Mouse (Mus musculus) left cerebral cortex, postnatal 25 days (tissue): ENCODE results near the gene Gys2. TPM values are rescaled to one million over a fixed set of nuclear protein-coding genes. Genes with fewer than 3 reads are reported as not detected.

Source experiments
- DNase-seq, 2 experiments: peaks; one replicate each; pipeline ENCODE4 v3.0.0; 2022; ENCODE audit warnings: low spot score in 2 of 2, mixed read lengths in 1 of 2
- intact Hi-C: fragments of 180-260 bp; cut with DNase I; formaldehyde crosslinking; loops from one replicate; pipeline ENCODE4 v1.15.1; 2025
- total RNA-seq, 2 experiments: library from RNA; stranded (reverse); gene quantifications; 2 replicates each; pipeline ENCODE4 v1.2.3; 2021

Gys2 gene
- total RNA-seq, 2 experiments from 2014 or later = not detected

DNA sequence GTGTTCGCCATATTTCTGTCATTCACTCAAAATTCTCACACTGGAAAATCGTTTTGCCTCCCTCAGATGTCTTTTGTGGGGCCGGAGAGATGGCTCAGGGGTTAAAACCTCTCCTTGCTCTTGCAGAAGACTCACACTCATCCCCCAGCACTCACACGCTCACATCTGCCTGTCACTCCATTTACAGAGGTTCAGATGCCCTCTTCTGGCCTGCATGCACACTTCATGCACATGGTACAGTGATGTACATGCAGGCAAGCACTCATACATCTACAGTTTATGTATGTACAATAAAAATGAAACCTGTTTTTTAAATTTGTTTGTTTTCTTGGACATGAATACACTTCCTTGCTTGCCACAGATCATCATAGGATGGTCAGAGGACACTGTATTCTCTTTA, 3.3 kb downstream of the Gys2 start:
- DNase-seq = no peak
- intact Hi-C loops = no loop called here

DNA sequence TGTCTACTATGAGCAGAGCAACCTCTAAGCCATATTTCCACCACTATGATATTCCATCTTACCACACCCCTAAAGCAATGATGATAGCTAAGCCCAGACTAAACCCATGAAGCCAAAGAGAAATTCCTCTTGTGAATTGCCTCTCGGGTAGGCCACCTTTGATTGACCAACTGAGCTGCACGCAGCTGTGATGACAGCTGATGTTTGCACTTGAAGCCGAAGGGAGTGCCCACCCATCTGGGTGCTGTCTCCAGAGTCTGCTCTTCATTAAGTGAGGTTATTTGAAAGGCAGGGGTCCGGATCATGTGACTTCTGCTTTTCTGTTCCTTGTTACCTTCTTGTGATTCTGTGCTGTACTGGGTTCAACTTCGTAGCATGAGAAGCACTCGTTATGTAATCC, 10.7 kb downstream of the Gys2 start:
- no peak for DNase-seq
- intact Hi-C loops = no loop called here

DNA sequence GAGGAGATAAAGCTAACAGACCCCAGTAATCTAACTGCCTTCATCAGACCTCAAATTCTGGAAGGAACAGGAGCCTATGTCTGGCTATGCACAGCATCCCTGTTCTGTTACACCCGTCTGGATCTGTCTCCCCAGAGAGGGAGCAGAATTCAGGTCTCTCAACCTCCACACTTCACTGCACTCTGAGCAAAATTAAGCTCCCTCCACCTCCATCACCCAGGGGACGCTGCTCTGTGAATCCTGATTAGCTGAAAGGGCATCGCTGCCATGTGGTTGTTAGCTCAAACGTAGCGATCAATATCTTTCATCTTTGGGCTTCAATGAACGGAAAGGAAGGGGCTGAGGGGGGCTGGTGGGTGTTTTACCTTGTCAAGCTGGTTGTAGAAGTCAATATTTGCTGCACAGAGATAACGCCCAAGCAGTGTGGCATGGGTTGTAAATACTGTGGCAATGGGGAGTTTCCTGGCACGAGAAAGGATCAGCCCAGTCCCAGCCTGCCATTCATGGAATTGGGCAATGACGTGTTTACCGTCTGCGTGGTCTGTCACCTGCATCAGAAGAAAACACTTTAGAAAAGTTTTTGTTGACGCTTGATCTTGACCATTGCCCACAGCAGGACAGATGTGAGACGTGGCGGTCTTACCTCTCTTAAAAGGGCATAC, 13.8 kb downstream of the Gys2 start:
- no peak for DNase-seq
- intact Hi-C loops = no loop called here

DNA sequence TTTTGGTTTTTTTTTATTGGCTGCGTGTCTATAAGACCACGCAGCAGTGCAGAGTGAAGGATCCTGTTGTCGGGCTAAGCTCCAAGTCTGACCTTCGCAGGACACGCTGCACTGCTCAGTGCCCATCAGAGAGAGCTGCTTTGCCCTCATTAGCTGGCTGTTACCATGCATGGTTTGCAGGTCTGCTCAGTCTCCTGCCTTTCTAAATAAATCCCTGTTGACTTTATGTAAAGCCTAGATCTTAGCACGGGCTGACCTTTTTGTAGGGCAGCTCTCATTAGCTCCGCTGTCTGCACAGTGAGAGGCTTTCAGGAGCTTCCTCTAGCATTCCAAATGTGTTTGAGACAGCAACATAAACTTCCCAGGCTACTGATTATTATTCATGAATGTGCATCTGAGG, 14.9 kb downstream of the Gys2 start:
- intact Hi-C loops = no loop called here

DNA sequence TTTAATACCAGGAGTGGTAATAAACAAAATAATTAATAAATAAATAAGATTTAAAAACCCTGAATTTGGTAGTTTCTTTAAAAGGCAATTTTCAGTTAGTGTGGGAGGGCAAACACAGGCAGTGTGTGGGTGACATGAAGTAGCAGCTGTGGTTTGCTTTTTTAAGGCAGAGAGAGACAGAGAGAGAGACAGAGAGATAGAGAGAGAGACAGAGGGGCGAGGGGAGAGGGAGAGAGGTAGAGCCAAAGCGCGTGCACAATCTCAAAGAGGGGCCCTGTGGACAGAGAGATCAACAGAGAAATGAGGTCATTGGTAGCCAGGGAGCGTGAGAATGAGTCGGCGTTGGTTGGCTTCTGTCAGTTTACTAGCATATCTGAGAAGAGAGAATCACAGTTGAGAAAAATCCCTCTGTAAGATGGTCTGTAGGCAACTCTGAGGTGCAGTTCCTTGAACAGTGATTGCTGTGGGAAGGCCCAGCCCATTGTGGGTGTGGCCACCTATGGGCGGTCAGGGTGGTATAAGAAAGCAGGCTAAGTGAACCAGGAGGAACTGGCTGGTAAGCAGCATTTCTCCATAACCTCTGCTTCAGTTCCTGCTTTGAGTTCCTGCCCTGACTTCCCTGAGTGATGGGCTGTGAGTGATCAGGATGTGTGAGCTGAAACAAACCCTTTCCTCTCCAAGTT, 17.5 kb downstream of the Gys2 start:
- peak in 1 of 2 experiments; percentile 26 for DNase-seq
- intact Hi-C loops = no loop called here

More for the DNA sequence above, 14.9 kb downstream of the Gys2 start:
- DNase-seq = no peak

DNA sequence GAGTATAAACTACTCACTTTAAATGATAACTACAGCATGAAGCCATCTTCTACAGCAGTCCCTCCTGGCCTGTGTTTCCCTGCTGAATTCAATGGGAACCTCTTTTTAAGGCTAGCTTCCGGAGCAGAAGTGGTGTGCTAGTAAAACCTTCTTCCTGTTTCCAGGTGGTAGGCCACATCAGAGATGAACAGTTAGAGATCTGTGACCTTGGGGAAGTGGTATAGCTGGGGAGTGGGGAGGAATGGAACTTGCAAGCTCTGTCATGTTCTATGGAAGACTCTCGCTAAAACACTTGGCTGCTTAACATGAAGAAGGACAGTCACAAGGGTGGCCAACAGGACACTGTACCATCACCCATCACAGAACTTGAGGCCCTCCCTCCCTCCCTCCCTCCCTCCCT, 19.6 kb downstream of the Gys2 start:
- intact Hi-C loops = no loop called here
- DNase-seq = no peak

DNA sequence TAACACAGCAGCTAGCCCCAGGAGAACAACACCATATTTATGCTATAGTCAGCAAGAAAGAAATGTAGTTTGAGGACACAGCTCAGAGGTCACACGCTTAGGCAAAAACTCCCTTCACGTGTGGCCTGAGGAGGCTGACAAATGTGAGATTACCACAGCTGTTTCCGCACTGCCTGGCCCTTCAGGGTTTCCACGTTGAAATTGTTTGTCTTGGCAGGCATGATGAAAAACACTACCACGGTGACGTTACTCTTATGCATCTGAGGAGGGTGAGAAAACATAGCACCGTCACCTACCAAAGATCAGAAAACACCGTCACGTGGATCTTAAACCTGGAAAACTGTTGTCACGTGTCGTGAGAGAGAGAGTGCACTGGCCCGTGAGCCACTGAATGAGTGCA, 21.5 kb downstream of the Gys2 start:
- DNase-seq = no peak
- intact Hi-C loops = no loop called here

DNA sequence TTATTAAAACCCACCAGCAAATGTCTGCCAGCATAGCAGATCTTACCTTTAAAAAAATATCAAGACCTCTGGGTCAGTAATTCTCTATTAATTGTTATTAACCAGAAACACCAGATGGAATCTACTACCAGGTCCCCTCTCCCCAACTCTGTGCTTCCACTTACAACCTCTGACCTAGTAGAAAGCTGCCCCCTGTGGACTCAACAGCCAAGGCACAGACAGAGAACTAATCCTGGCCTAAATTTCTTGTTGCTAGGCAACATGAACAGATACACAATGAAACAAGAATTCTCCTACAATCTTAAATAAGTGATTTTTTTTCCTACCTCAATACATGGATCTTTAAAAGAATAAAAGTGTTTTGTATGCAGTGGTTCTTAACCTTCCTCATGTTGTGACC, 43.8 kb downstream of the Gys2 start:
- DNase-seq = no peak
- intact Hi-C loops = no loop called here

DNA sequence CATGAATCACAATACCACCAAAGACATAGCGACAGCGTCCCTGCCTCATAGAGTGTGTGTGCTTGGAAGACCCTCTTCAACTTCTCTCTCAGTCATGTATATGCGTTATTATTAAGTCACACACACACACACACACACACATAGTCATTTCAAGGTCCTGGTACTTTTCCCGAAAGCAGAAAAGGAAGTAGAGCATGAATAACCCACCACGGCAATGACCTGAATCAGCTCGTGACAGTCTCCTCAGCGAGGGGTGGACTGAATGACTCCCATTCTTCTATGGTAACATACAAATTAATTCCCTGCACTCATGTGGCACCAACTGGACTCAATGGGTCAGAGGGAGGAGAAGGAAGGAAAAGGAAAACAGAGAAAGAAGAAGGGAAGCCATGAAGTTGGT, 47.9 kb downstream of the Gys2 start:
- intact Hi-C loops = no loop called here
- DNase-seq = no peak

DNA sequence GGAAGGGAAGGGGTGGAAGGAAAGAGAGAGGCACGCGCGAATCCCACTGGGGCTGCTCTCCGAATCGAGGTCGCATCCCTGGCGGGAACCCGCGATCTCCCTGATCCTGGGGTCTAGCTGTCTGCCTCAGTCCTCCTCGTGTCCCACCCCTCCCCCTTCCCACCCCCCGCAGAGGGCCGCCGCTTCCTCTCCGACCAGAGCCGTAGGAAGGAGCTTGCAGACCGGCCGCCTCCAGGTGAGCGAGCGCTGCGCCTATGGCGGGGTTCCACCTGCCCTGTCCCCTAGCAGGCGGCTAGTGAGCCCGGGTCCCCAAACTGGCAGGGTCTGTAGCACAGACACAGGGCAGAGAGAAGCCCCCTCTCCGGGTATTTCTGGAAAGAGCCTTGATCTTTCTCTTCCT, 58.3 kb downstream of the Gys2 start:
- intact Hi-C loops = no loop called here
- DNase-seq = no peak

DNA sequence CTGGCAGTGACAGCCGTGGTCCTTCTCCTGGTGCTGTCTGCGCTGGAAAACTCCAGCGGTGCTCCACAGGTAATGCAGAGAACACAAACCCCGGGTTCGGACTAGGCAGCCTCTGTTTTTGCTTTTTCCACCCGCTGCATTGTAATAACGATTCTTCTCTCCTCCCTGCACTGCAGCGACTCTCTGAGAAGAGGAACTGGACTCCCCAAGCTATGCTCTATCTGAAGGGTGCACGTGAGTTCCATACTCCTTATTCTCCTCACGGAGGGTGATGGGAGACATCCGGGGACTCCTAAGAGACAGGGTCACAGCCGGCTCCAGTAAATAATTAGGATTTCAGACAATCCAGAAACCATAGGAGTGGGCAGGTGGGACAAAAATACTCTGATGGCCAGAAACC, 59.1 kb downstream of the Gys2 start:
- intact Hi-C loops = no loop called here
- no peak for DNase-seq

DNA sequence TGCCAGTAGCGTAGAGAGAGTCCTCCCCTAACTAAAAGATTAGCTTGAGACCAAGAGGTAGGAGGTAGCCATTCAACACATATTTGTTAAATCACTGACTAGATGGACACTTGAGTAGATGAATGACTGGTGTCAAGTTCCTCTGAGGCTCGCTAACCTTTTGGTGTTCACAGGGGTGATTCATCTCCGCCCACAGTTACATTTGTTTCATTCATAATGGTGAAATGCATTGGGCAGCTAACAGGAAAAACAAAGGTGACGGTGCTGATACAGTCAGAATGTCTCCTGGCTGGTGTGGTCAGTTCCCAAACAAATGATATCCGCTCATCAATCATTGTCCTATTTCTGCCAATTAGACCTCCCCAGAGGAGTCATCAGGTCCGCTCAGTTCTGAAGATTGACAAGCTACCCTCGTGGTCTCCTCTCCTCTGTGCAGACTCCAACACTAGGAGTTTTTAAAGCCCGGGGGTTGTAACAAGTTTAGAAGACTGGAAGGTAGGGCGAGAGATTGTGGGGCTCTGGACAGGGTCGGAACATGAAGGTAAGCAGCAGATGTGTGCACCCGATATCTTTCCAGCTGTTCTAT, 59.9 kb downstream of the Gys2 start, which contains the start of gene Spx:
TSS of gene Spx (plus strand) at position 536 of the 586 bp plus-strand sequence.
- intact Hi-C loops = no loop called here
- no peak for DNase-seq

DNA sequence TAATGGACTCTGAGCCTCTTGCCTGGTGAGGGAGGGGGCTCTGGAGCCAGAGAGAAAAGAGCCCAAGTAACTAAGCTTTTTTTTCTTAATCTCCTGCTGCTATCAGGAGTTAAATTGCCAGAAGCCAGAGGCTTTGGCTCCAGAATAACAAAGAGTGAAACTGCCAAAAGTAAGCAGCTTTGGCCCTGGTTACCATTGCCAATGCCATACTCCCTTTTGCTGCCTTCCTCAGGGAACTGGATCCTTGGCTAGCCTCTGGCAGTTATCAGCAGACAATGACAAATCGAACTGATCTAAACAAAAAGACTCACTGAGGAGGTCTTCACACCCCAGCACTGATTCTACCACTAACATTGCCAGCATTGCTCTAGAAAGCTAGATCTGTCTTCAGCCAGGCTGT, 61.8 kb downstream of the Gys2 start:
- intact Hi-C loops = no loop called here
- no peak for DNase-seq

DNA sequence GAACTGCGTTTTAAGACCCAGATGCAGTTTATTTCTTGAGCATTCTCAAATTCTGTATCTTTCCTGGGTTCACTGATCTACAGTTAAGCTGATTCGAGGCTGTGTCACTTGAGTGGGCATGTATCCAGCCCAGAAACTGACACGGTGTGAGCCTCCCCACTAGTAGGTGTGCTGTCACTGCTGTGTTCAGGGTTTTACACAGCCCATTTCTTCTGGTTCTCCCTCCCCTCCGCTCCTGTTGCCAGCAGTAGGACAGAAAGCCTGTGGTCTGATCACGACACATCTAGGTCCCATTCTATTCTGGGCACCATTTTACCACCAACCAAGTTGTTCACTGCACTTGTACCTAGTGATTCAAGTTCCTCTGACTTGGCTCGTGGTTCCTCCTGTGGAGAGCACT, 77.2 kb downstream of the Gys2 start:
- intact Hi-C loops = no loop called here
- peak in 1 of 2 experiments; percentile 17 for DNase-seq

DNA sequence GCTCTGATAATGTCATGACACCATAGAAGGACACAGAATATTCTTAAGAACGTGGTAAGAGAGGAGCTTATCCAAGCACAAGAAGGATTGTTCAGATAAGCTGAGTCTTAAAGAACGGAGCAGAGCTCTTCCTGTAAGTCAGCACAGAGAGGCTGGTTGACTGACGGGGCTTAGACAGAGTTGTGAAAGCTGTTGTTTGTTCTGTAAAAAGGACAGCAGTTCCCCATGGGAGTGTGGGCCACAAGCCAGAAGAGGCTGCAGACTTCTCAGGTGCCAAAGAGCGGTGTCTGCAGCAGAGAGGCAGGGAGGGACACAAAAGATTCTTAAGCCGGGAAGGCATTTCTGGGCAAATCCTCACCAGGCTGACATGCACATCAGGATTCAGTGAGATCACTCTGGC, 78.2 kb downstream of the Gys2 start:
- intact Hi-C loops = no loop called here
- DNase-seq = peak; percentile 18 to 35

DNA sequence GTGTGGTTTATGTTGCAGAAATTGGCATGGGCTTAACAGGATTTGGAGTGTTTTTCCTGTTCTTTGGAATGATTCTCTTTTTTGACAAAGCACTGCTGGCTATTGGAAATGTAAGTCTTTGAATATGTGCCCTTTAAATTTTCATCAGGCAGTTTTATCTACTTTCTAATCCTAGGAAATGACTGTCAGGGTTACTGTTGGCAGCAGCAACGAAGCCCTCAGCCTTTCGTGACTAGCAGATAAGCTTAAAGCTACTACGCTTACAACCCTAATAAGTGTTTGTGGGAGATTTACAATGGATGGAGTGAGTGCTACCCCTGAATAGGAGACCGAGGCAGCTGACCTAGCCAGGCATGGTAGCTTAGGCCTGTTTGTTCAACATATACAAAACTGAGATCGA, 80.6 kb downstream of the Gys2 start:
- DNase-seq = no peak
- intact Hi-C loops = no loop called here

DNA sequence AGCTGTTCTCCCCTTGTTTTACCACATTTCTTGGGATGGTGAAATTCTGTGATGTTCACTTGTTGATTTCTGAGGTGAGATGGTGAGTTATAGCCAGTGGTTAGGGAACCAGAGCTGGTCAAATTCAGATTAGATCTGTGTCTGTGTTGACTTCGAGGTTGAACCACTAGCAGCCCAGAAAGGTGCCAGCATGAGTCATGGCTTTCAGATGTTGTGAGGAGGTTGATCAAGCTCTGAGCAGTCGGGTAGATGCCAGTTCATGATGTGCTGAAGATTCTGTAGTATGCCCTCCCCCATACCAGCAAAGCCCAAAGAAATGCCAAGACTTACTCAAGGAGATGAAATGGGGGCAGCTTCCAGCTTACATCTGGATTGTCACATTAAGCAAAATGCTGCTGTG, 83.8 kb downstream of the Gys2 start:
- DNase-seq = peak in 1 of 2 experiments; percentile 42
- intact Hi-C loops = no loop called here

DNA sequence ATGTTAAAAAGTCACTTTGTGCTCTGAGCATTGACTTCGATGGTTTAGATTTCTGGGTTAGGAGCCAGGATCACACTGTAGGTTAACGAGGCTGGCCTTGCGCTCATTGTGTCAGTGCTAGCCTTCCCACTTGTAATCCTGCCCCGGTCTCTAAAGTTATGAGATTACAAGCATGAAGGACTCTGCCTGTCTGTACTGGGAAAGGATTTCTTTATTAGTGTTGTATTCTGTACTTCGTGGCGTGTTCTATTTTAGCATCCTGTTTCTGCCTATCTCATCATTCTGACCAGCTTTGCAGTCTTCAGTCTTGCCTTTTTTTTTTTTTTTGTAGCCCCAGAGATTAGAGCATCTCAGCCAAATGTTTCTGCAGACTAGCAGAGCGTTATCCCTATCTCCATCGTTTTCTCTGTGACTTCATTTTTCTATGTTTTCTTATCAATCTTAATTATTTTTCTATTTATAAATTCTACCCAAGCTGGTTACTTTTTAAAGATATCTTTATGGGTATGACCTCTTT, 85.1 kb downstream of the Gys2 start:
- intact Hi-C loops = loop anchor here (2.0 kb wide), 2 partner anchors 43 to 119 kb away; partner anchors contain the start of genes Ldhb and Pyroxd1
- no peak for DNase-seq

DNA sequence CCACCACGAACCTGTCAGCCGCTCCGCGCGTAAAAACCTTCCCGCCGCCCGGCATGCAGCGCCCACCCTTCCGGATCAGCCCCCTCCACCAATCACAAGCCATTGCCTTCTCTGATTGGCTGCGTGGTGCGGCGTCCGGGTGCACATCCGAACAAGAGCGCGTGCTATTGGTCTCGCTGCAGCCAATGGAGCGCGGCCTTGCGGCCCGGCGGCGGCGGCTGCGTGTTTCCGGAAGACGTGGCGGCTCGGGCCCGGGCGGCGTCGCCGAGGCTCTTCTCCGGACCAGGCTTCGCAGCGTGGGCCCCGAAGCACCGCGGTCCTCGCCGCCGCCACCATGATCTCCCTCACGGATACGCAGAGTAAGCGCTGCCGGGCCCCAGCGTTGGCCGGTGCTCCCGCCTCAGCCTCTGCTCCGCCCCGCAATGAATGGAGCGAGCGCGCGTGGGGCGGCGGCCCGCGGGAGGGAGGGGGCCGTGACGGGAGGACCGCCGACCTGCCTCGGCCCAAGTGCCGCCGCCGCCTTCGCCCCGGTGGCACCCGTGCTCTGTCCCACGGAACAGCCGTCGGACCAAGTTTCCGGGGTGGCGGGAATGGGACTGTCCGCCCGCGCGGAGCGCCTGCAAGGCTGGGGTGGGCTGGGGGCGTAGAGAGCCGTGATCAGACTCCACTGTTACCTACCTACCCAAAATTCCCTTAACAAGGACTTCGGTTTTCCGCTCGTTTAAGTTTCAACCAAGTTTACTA, 85.7 kb downstream of the Gys2 start, which contains the start of the genes Recql and Golt1b:
TSS of gene Recql (minus strand) at position 77 of the 744 bp plus-strand sequence.
TSS of gene Golt1b (plus strand) at position 211 of the 744 bp plus-strand sequence.
- intact Hi-C loops = loop anchor here (2.0 kb wide), 2 partner anchors 42 to 120 kb away; partner anchors contain the start of genes Ldhb and Pyroxd1
- DNase-seq = peak; percentile 99
